Mouse (Mus musculus): ENCODE results near the gene Ranbp3.

Ranbp3 gene

GRCm38 (mm10) chr17:56681791-56682190, 8.7 kb downstream of the Ranbp3 start:
- no peak for DNase-seq

- peak in 1 of 2 experiments; percentile 4 for DNase-seq
Observed at GRCm38 (mm10) chr17:56682880-56683279, 9.8 kb downstream of the Ranbp3 start.

GRCm38 (mm10) chr17:56683546-56684140, 10.5 kb downstream of the Ranbp3 start:
- peak; percentile 19 to 26 for DNase-seq

GRCm38 (mm10) chr17:56684649-56685048, 11.6 kb downstream of the Ranbp3 start:
- no peak for DNase-seq

- no peak for DNase-seq
Observed at GRCm38 (mm10) chr17:56686801-56687200, 13.7 kb downstream of the Ranbp3 start.

- DNase-seq = no peak
Observed at GRCm38 (mm10) chr17:56688045-56688444, 15.0 kb downstream of the Ranbp3 start.

GRCm38 (mm10) chr17:56688689-56689088, 15.6 kb downstream of the Ranbp3 start:
- DNase-seq = no peak

GRCm38 (mm10) chr17:56693395-56693794, 20.3 kb downstream of the Ranbp3 start:
- DNase-seq = no peak

GRCm38 (mm10) chr17:56693851-56694310, 20.8 kb downstream of the Ranbp3 start:
- peak; percentile 55 to 67 for DNase-seq

- DNase-seq = no peak
Observed at GRCm38 (mm10) chr17:56700451-56700850, 27.4 kb downstream of the Ranbp3 start.

GRCm38 (mm10) chr17:56703038-56703437, 29.9 kb downstream of the Ranbp3 start:
- DNase-seq = no peak

- DNase-seq = no peak
Observed at GRCm38 (mm10) chr17:56706515-56706914, 33.4 kb downstream of the Ranbp3 start.

- DNase-seq = no peak
Observed at GRCm38 (mm10) chr17:56708692-56709091, 35.6 kb downstream of the Ranbp3 start.

- DNase-seq = no peak
Observed at GRCm38 (mm10) chr17:56709708-56710107, 36.6 kb downstream of the Ranbp3 start.

- DNase-seq = no peak
Observed at GRCm38 (mm10) chr17:56715360-56715759, 42.3 kb downstream of the Ranbp3 start.

- no peak for DNase-seq
Observed at GRCm38 (mm10) chr17:56715914-56716654, 43.0 kb downstream of the Ranbp3 start.

- DNase-seq = peak; percentile 98 to 99
Observed at GRCm38 (mm10) chr17:56716655-56717362, 43.7 kb downstream of the Ranbp3 start.

GRCm38 (mm10) chr17:56717363-56718058, 44.4 kb downstream of the Ranbp3 start, which contains the start of the genes Ndufa11 and Vmac:
TSS of gene Ndufa11 (plus strand) at chr17:56717767.
TSS of gene Vmac (minus strand) at chr17:56718022.
- DNase-seq = peak; percentile 97 to 99

- peak; percentile 69 to 70 for DNase-seq
Observed at GRCm38 (mm10) chr17:56722441-56722840, 49.3 kb downstream of the Ranbp3 start.

- peak in 1 of 2 experiments; percentile 38 for DNase-seq
Observed at GRCm38 (mm10) chr17:56723419-56724161, 50.5 kb downstream of the Ranbp3 start.

- no peak for DNase-seq
Observed at GRCm38 (mm10) chr17:56727029-56727649, 54.0 kb downstream of the Ranbp3 start.

GRCm38 (mm10) chr17:56727659-56728058, 54.6 kb downstream of the Ranbp3 start:
- peak; percentile 8 to 55 for DNase-seq
